Mouse (Mus musculus) regulatory T cell (primary cell): ENCODE measurements around the gene Pam.

ENCODE experiments used
- in situ Hi-C: fragments of 300-600 bp; cut with MboI, MseI; formaldehyde crosslinking; loops from one replicate; pipeline ENCODE4 v1.15.1; 2025; ENCODE audit warnings: high pct_unique_total_duplicates

Pam gene

GRCm38 (mm10) chr1:97916218-97916970, 179.1 kb downstream of the Pam start:
- in situ Hi-C loops: no loop called here

DNA sequence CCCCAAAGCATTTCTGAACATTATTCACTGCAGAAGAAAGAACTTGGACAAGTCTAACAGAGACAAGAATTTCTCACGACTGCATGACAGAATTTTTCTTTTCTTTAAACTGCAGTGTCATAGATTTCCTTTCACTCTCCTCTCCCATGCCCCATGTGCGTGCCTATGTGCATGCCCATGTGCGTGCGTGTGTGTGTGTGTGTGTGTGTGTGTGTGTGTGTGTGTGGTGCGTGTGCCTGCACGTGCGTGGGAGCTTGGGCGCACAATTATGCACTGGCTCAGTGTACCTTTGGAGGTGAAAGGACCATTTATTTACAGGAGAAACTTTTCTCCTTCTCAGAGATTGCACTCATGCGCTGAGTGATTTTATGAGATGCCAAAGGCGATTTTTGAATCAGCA, 179.7 kb downstream of the Pam start:
- in situ Hi-C loops: no loop called here

DNA sequence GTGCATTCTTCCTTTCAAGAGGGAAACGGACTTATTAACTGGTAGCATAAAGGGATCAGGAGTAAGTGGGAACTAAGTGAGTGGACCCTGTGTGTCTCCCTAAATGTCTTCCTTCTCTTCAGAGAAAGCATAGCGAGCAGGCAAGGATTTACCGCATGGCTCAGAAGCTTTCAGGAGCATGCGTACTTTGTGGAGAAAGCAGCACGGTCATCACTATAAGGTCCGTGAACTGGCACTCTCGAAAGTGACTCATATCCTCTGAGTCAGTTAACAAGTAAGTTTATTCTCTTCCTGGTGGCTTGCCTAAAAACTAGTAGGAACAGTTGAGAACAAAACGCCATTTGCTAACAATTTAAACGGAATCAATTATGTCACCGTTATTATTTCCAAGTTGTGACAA, 184.6 kb downstream of the Pam start:
- in situ Hi-C loops: no loop called here

DNA sequence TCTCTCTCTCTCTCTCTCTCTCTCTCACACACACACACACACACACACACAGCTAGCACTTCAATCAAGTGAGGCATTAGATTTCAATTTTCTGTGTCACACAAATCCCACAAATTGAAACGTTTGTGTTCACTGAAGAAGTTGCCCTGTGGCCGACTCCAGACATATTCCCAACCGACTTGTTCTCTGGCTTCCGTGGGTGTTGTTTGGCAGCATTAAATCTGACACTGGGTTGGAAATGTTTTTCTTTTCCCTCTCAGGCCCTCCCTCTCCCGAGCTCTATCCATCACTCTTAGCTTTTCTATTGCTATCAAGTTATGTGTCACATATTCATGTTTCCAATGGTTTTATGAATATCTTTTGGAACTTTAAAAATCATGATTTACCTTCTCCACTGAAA, 185.9 kb downstream of the Pam start:
- in situ Hi-C loops: no loop called here

GRCm38 (mm10) chr1:97908736-97909135, 186.7 kb downstream of the Pam start:
- in situ Hi-C loops: no loop called here

DNA sequence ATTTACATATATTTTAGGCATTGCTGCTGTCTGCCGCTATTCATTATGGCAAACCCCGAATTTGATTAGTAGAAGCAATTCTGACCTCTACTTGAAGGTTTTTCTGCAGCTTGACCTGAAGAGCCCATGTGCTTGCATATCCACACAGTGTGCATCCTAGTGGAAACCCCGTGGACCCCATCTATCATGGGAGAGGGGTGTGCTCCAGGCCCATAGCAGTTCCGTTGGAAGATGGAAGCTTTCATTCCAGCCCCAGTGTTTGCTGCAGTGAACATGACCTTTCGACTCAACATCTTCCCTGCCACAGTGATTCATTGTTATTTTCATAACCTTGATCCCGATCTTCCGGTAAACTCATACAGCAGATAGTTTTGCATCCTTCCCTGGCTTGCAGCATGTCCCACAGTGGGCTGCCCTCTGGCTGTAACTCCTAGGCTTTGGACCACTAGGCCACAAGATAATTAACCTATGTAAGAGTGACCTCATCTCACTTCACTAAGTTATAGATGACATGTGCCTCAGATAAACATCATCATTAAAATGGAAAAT, 191.5 kb downstream of the Pam start:
- in situ Hi-C loops: no loop called here

GRCm38 (mm10) chr1:97902830-97903229, 192.6 kb downstream of the Pam start:
- in situ Hi-C loops: no loop called here

GRCm38 (mm10) chr1:97900559-97901153, 194.8 kb downstream of the Pam start:
- in situ Hi-C loops: no loop called here

DNA sequence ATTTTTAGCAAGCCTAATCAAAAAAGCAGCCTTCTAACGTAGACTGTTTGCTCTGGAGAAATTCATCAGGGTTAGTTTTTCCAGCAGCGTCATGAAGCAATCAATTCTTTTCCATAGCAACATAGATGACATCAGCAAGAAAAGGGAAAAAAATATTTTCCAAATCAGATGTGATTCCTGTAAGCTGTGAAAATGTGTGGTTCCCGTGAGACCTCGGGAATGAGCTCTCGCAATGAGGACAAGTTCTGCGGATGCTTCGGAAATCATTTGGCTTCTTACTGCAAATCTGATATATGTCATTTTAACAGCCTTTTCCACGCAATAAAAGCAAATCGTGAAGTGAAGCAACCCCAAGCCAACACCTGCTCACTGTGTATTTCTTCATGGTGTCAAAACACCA, 207.9 kb downstream of the Pam start:
- in situ Hi-C loops: no loop called here

- in situ Hi-C loops: no loop called here
Observed at GRCm38 (mm10) chr1:97883498-97883897, 211.9 kb downstream of the Pam start.

DNA sequence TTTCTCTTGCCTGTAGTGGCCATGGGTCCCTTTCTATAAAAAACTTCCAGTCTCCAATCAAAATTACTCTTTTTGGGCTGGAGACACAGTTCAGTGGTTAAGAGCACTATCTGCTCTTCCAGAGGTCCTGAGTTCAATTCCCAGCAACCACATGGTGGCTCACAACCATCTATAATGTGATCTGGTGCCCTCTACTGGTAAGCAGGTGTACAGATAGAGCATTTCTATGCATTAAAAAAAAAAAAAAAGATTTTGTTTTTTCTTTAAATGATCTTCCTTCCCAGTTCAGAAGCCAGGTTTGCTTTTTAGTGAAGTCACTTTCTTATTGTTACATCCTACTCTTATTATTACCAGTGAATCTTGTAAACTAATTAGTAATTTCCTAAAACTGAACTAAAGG, 218.4 kb downstream of the Pam start:
- in situ Hi-C loops: no loop called here

- in situ Hi-C loops: no loop called here
Observed at GRCm38 (mm10) chr1:97873490-97874054, 221.9 kb downstream of the Pam start.

GRCm38 (mm10) chr1:97872493-97872892, 223.0 kb downstream of the Pam start:
- in situ Hi-C loops: no loop called here

DNA sequence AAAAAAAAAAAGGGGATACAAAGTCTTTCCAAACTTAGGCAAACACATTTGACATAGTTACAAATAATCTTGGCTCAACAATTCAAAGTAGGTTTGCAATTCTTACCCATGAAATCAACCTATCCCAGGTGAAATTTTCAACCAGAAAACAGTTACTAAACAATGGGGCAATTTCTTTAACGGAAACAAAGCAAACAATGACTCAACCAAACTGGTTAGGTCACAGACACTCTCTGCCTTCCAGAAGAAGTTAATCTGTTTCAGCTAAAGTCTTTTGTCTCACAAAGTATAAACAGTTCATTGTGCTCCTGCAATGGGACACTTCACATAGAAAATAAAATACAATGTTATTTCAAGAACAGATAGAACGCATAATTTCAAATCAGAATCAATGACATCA, 223.4 kb downstream of the Pam start:
- in situ Hi-C loops: no loop called here

- in situ Hi-C loops: no loop called here
Observed at GRCm38 (mm10) chr1:97864135-97864534, 231.3 kb downstream of the Pam start.

DNA sequence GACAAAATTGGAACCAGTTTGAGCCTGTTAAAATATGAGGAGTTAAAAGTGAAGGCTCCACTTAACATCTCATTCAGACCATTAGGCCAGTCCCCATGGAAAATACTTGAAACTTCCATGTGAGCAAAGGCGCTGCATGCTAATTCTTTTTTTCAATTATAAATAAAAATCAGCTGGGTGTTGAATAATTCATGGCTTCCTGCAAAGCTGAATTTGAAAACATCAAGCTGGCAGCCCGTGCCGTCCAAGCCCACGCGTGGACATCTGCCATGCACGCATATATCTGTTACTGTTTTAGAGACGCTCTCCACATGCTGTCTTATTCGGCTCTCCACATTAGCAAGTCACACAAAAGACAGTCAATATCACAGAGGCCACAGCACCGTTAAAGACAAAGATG, 232.3 kb downstream of the Pam start:
- in situ Hi-C loops: no loop called here

- in situ Hi-C loops: no loop called here
Observed at GRCm38 (mm10) chr1:97862734-97863133, 232.7 kb downstream of the Pam start.

GRCm38 (mm10) chr1:97854256-97854655, 241.2 kb downstream of the Pam start:
- in situ Hi-C loops: no loop called here

DNA sequence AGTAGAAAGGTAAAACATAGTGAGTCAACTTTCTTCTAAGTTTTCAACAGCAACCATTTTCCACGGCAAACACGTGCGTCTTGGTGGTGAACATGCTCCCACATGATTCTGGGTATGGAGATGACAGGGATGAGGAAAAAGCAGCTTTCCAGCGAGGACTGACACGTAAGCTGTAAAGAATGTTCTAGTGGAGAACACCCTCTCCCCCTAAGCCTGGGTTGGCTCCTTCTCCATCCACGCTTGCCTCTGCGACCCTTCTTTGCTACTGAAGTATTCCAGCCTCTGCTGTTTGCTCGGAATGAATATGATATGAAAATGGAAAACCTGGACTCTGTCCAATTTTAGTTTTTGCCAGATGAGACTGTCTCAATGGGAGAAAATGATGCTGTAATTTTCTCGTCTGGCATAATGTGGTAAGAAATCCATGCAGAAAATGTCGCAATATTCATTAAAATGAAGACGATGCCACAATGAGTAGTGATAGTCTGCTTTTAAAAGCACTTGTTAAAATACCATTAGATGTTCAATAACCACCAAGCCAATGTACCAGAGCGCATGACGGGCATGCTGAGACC, 243.8 kb downstream of the Pam start:
- in situ Hi-C loops: no loop called here

DNA sequence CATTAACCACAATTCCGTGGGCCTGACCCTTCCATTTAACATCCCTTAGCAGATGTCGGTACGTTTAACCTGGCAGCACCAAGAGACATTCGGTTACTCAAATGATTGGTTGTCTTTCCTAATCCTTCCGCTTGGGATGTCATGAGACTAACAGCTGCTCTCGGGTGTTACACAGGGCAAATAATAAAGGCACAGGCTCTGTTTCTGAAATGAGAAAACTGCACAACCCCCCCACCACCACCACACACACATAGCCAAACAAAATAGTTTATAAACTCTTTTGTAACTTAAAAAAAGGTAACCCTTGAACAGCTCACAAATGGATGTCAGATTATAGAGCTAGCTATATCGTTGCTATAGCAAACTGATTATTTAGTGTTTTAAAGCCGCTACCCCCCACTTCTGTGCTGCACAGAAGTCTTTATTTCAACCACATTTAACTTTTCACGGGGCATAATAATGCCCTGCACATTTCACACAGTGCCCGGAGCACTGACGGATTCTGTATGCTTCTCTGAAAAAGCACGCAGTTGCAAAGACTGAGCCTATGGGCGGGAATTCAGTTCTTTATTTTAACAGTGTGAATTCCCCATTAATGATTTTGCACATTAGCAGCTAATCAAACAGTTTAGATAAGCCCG, 246.7 kb downstream of the Pam start:
- in situ Hi-C loops: no loop called here

GRCm38 (mm10) chr1:97843220-97843992, 252.0 kb downstream of the Pam start:
- in situ Hi-C loops: no loop called here
